19 mouse cellular contexts compared by ENCODE assay signal in genomic region chr10:96395017-96395416, GRCm38 (mm10).
"Had no signal": no experiment of that assay in that cellular context is flagged by ENCODE, and none has a peak within 500 bp of the region (broad histone marks: within the 10 kb centered on the region; RNA-seq: fewer than 3 reads in every experiment).

No protein-coding gene starts in this region.

- H3K4me3 ChIP-seq: kidney, embryonic 15.5 days; limb, embryonic 12.5 days; limb, embryonic 15.5 days; liver, embryonic 12.5 days; liver, embryonic 15.5 days; megakaryocyte, embryonic 14.5 days; midbrain, embryonic 10.5 days; neural tube, embryonic 12.5 days had no signal

- DNase-seq: kidney, adult 8-10 months; kidney, postnatal 10 days; kidney, postnatal 4 days; left cerebral cortex, postnatal 4 days; lung, adult 2 months; lung, postnatal 36 days; midbrain, embryonic 14.5 days; retina, postnatal 1 day; right cerebral cortex, postnatal 25 days; spleen, adult 18-20 months; thymus, postnatal 25 days had no signal

- H3K4me1 ChIP-seq: liver, embryonic 12.5 days; liver, embryonic 15.5 days; megakaryocyte, embryonic 14.5 days; neural tube, embryonic 12.5 days had no signal

- H3K4me2 ChIP-seq: kidney, embryonic 15.5 days; limb, embryonic 12.5 days; limb, embryonic 15.5 days; liver, embryonic 12.5 days; liver, embryonic 15.5 days; neural tube, embryonic 12.5 days had no signal

- H3K9ac ChIP-seq: kidney, embryonic 15.5 days; limb, embryonic 12.5 days; limb, embryonic 15.5 days; liver, embryonic 12.5 days; liver, embryonic 15.5 days; neural tube, embryonic 12.5 days had no signal

- H3K27ac ChIP-seq: kidney, embryonic 15.5 days; limb, embryonic 12.5 days; limb, embryonic 15.5 days; liver, embryonic 12.5 days; liver, embryonic 15.5 days; midbrain, embryonic 10.5 days; neural tube, embryonic 12.5 days had no signal

- ATAC-seq: liver, embryonic 12.5 days had no signal

- H3K27me3 ChIP-seq: kidney, embryonic 15.5 days; limb, embryonic 12.5 days; limb, embryonic 15.5 days; liver, embryonic 12.5 days; liver, embryonic 15.5 days; megakaryocyte, embryonic 14.5 days; neural tube, embryonic 12.5 days had no signal

- H3K9me3 ChIP-seq: kidney, embryonic 15.5 days; limb, embryonic 12.5 days; limb, embryonic 15.5 days; liver, embryonic 12.5 days; liver, embryonic 15.5 days; megakaryocyte, embryonic 14.5 days; midbrain, embryonic 10.5 days; neural tube, embryonic 12.5 days had no signal

- H3K36me3 ChIP-seq: kidney, embryonic 15.5 days; limb, embryonic 12.5 days; limb, embryonic 15.5 days; liver, embryonic 12.5 days; liver, embryonic 15.5 days; midbrain, embryonic 10.5 days; neural tube, embryonic 12.5 days had no signal
